Mouse (Mus musculus): Measurements from ENCODE around the gene Olfr1287. TPM values are rescaled to one million over a fixed set of nuclear protein-coding genes. Genes with fewer than 3 reads are reported as not detected.

Olfr1287 gene
- not detected for total RNA-seq (2023)

DNA sequence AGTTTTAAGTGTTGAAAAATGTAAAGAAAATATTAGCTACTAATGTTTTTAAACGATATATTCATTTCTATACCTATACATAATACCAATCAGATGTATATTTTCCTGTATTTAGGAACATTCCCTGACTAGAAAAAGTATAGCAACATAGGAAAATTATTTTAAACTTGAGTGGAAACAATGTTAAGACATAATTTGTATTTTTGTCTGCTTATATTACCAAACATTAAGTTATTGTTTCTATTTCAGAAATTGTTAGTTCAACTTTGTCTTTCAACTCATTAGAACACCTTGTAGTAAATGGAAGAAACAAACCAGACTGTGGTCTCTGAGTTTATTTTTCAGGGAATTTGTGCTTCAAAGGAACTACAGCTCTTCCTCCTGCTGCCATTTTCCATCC, at the start of gene Olfr1287:
Gene Olfr1287, plus strand, starts transcription at position 301 of the 400 bp plus-strand sequence.

DNA sequence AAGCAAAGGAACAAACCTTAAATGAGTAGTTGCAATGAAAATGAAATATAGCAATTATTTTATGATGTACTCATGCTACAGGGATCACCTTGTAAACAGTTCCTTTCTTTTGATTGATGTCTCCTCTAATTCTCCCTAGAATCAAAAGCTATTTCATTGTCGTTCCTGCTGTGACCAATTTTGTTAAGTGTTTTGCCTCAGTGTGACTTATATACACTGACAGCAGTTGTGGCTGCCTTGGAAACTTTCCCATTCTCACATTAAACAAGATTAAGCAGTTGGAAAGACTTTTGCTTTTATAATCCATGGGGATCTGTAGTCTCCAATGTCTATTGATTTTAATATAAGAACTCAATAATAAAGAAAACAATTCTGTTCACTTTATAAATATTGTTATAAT, 26.0 kb upstream of the Olfr1287 start, which contains the start of gene Olfr1286:
Gene Olfr1286, minus strand, starts transcription at position 185 of the 400 bp plus-strand sequence.

DNA sequence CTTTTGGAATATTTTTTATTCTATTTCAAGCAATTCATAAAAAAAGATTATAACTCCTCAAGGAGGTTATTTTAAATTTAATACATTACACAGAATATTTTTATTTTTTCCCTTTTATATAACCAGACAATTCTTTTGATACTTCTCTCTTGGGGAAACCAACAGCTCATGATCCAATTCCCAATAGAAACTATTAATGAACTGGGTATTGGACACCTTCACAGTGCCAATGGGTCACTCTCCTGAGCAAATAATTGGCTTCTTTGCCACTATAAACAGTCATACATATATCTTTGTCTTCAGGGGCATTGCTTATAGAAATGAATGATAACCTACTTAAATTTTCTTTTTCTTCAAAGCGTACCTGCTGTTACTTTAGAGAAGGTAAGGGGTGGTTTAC, 24.9 kb downstream of the Olfr1287 start, which contains the start of gene Olfr1288:
Gene Olfr1288, plus strand, starts transcription at position 301 of the 400 bp plus-strand sequence.

DNA sequence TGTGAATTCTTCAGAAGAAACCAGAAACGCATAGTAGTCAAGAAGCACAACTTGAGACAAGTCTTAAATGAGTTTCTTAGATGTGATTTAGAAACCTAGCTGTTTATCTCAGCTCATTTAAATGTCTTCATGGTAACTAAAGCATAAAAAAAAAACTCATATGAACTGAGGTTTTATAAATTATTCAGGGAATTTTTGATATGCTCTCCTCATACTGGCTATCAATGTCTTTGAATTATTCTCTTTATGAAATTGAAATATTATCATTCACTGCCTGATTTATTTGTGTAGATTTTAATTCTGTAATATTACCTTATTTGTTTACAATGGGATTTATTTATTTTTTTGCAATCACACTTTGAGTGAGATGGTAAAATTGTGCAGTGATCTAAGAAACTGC, 31.6 kb downstream of the Olfr1287 start, which contains the start of gene Olfr1289:
Gene Olfr1289, plus strand, starts transcription at position 301 of the 400 bp plus-strand sequence.

DNA sequence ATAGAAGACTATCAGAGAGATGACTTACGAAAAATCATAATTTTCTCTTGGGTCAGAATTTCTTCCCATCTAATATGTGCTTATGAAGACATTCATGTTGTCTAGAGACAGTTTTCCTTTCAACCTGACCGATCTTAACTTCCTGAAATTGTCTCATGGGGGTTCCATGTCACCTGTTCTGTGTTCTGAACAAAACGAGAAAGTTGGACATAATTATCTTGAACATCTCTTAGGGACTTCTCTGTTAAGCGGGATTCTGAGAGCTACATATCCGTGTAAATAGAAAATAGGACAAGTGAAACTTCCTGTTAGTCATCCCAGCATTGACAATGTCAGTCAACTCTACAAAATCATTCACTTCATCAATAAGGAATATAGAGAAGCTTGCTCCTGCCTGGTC, 44.8 kb downstream of the Olfr1287 start, which contains the start of gene Olfr1290:
Gene Olfr1290, minus strand, starts transcription at position 101 of the 400 bp plus-strand sequence.

DNA sequence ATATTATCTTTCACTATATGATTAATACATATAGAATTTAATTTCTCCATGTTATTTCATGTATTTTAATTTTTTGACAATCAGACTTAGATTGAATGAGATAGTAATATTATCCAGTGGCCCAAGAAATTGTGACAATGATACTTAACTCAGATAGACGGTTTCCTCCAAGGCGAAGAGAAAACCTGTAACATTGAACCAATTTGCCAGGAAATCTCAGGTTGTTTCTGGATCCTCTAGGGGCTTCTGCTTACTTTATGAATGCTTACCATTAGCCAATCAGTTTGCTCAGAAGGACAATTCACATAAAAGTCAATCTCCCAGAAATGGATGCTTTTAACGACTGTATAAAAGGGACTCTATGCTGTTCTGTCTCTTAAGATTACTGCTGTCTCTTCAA, 47.9 kb downstream of the Olfr1287 start, which contains the start of gene Olfr1291-ps1:
Gene Olfr1291-ps1, plus strand, starts transcription at position 301 of the 400 bp plus-strand sequence.

Other genes starting within 250 kb of the Olfr1287 start
- gene 4930430A15Rik, start 219.5 kb upstream of the Olfr1287 start, total RNA-seq (2023): not detected
- not detected for gene Olfr1275, start 213.9 kb upstream of the Olfr1287 start, total RNA-seq (2023)
- gene Olfr1276, start 194.6 kb upstream of the Olfr1287 start, total RNA-seq (2023): not detected
- gene Olfr1277, start 175.0 kb upstream of the Olfr1287 start, total RNA-seq (2023): not detected
- gene Olfr1278, start 159.0 kb upstream of the Olfr1287 start, total RNA-seq (2023): not detected
- gene Olfr1279, start 148.5 kb upstream of the Olfr1287 start, total RNA-seq (2023): not detected
- not detected for gene Olfr1280, start 135.1 kb upstream of the Olfr1287 start, total RNA-seq (2023)
- gene Olfr1281, start 122.6 kb upstream of the Olfr1287 start, total RNA-seq (2023): not detected
- not detected for gene Olfr1282, start 113.1 kb upstream of the Olfr1287 start, total RNA-seq (2023)
- gene Olfr1283, start 82.4 kb upstream of the Olfr1287 start, total RNA-seq (2023): not detected
- gene Olfr1284, start 73.6 kb upstream of the Olfr1287 start, total RNA-seq (2023): not detected
- gene Olfr1286, start 26.0 kb upstream of the Olfr1287 start, total RNA-seq (2023): not detected
- gene Olfr1288, start 25.0 kb downstream of the Olfr1287 start, total RNA-seq (2023): not detected
- gene Olfr1289, start 31.7 kb downstream of the Olfr1287 start, total RNA-seq (2023): not detected
- gene Olfr1290, start 44.7 kb downstream of the Olfr1287 start, total RNA-seq (2023): not detected
- gene Olfr1291-ps1, start 48.0 kb downstream of the Olfr1287 start, total RNA-seq (2023): not detected
- gene Olfr1293-ps, start 76.1 kb downstream of the Olfr1287 start, total RNA-seq (2023): not detected
- gene Olfr1294, start 91.1 kb downstream of the Olfr1287 start, total RNA-seq (2023): not detected
- not detected for gene Olfr1295, start 120.5 kb downstream of the Olfr1287 start, total RNA-seq (2023)
- gene Olfr1297, start 177.4 kb downstream of the Olfr1287 start, total RNA-seq (2023): not detected
- gene Olfr1298, start 200.1 kb downstream of the Olfr1287 start, total RNA-seq (2023): not detected
- not detected for gene Olfr1299, start 212.3 kb downstream of the Olfr1287 start, total RNA-seq (2023)

All from CD8-positive naive resting alpha-beta T cell, adult 57 days (primary cell).